Mouse (Mus musculus) MEL (cell line): ENCODE results near the gene Spata17. TPM values are rescaled to one million over a fixed set of nuclear protein-coding genes. Genes with fewer than 3 reads are reported as not detected.

Experiments
- DNase-seq: peaks from one replicate; pipeline ENCODE4 v3.0.0; 2011; ENCODE audit warnings: low read depth, low spot score
- H3K27ac ChIP-seq: 2 replicates; pipeline ENCODE4 v1.5.1; 2012; ENCODE audit warnings: low read depth, mild to moderate bottlenecking, control low read depth, low read length, moderate library complexity; ENCODE audit not compliant: control insufficient read depth
- H3K27me3 ChIP-seq, 2 experiments: fragments of 150-350 bp in 1 of 2; sonication (generic) in 1 of 2; 2 replicates each; pipeline ENCODE4 v1.6.1; 2012; ENCODE audit warnings: low read length in 2 of 2, mild to moderate bottlenecking in 2 of 2, improper control_type of control experiment in 1 of 2, moderate library complexity in 1 of 2; ENCODE audit not compliant: insufficient read depth in 2 of 2, control insufficient read depth in 1 of 2
- H3K36me3 ChIP-seq, 2 experiments: 2 replicates each; pipeline ENCODE4 v1.6.1; 2012 to 2014; ENCODE audit warnings: low read length in 2 of 2, improper control_type of control experiment in 1 of 2, inconsistent platforms in 1 of 2, mild to moderate bottlenecking in 1 of 2; ENCODE audit not compliant: insufficient read depth in 2 of 2, control insufficient read depth in 1 of 2
- H3K4me1 ChIP-seq, 2 experiments: fragments of 150-350 bp in 1 of 2; sonication (generic) in 1 of 2; 2 replicates each; pipeline ENCODE4 v1.6.1; 2012; ENCODE audit warnings: low read length in 2 of 2, improper control_type of control experiment in 1 of 2, mild to moderate bottlenecking in 1 of 2; ENCODE audit not compliant: insufficient read depth in 2 of 2, control insufficient read depth in 1 of 2
- H3K4me3 ChIP-seq, 2 experiments: fragments of 150-350 bp in 1 of 2; sonication (generic) in 1 of 2; 2 replicates each; pipeline ENCODE4 v1.5.1; 2012; ENCODE audit warnings: low read depth in 2 of 2, low read length in 2 of 2, mild to moderate bottlenecking in 2 of 2, moderate library complexity in 2 of 2, control low read depth in 1 of 2, improper control_type of control experiment in 1 of 2; ENCODE audit not compliant: control insufficient read depth in 1 of 2, insufficient read depth in 1 of 2
- H3K79me2 ChIP-seq: 2 replicates; pipeline ENCODE4 v1.6.1; 2012; ENCODE audit warnings: mild to moderate bottlenecking, low read length, moderate library complexity; ENCODE audit not compliant: control insufficient read depth, poor library complexity, insufficient read depth
- H3K9ac ChIP-seq: 2 replicates; pipeline ENCODE4 v1.6.1; 2012; ENCODE audit warnings: low read depth, mild to moderate bottlenecking, control low read depth, low read length, moderate library complexity; ENCODE audit not compliant: control insufficient read depth, poor library complexity, severe bottlenecking
- H3K9me3 ChIP-seq: fragments of 150-350 bp; sonication (generic); replicated peaks from 2 replicates; pipeline ENCODE4 v1.6.1; 2012; ENCODE audit warnings: mild to moderate bottlenecking, low read length, improper control_type of control experiment, moderate library complexity; ENCODE audit not compliant: insufficient read depth
- CTCF ChIP-seq, 3 experiments: IDR thresholded peaks in 2 of 3; conservative IDR thresholded peaks in 1 of 3; 2 replicates each; pipeline ENCODE4 v1.5.1; 2011 to 2012; ENCODE audit warnings: low read length in 3 of 3, low read depth in 2 of 3, mild to moderate bottlenecking in 2 of 3, improper control_type of control experiment in 1 of 3, inconsistent platforms in 1 of 3, mixed read lengths in 1 of 3, moderate library complexity in 1 of 3; ENCODE audit not compliant: control insufficient read depth in 1 of 3, insufficient read depth in 1 of 3, poor library complexity in 1 of 3, severe bottlenecking in 1 of 3
- EP300 ChIP-seq, 2 experiments: IDR thresholded peaks; 2 replicates each; pipeline ENCODE4 v1.6.1; 2011; ENCODE audit warnings: improper control_type of control experiment in 2 of 2, low read length in 2 of 2, low read depth in 1 of 2, mild to moderate bottlenecking in 1 of 2
- GABPA ChIP-seq: IDR thresholded peaks from 2 replicates; pipeline ENCODE4 v1.6.1; 2012; ENCODE audit warnings: low read depth, mild to moderate bottlenecking, inconsistent platforms, low read length, improper control_type of control experiment, moderate library complexity
- GATA1 ChIP-seq: IDR thresholded peaks from 2 replicates; pipeline ENCODE4 v1.6.1; 2011; ENCODE audit warnings: low read depth, low read length, improper control_type of control experiment
- JUND ChIP-seq: IDR thresholded peaks from 2 replicates; pipeline ENCODE4 v1.6.1; 2011; ENCODE audit warnings: low read depth, mild to moderate bottlenecking, improper control_type of control experiment, low read length
- KAT2A ChIP-seq: conservative IDR thresholded peaks from 2 replicates; pipeline ENCODE4 v1.6.1; 2012; ENCODE audit warnings: low read depth, low read length, improper control_type of control experiment, inconsistent platforms
- MAFK ChIP-seq: IDR thresholded peaks from 2 replicates; pipeline ENCODE4 v1.6.1; 2011; ENCODE audit warnings: low read depth, mild to moderate bottlenecking, low read length, improper control_type of control experiment, borderline replicate concordance
- MAZ ChIP-seq: IDR thresholded peaks from 2 replicates; pipeline ENCODE4 v1.6.1; 2012; ENCODE audit warnings: low read depth, mild to moderate bottlenecking, inconsistent platforms, low read length, improper control_type of control experiment
- MEF2A ChIP-seq: IDR thresholded peaks from 2 replicates; pipeline ENCODE4 v1.6.1; 2014; ENCODE audit warnings: low read depth, mild to moderate bottlenecking, inconsistent platforms, low read length, improper control_type of control experiment; ENCODE audit not compliant: poor library complexity, insufficient replicate concordance, severe bottlenecking; ENCODE audit errors: extremely low read depth
- MXI1 ChIP-seq: IDR thresholded peaks from 2 replicates; pipeline ENCODE4 v1.6.1; 2011; ENCODE audit warnings: mild to moderate bottlenecking, low read depth, low read length, improper control_type of control experiment
- NRF1 ChIP-seq: IDR thresholded peaks from 2 replicates; pipeline ENCODE4 v1.6.1; 2014; ENCODE audit warnings: low read depth, mild to moderate bottlenecking, inconsistent platforms, low read length, improper control_type of control experiment, moderate library complexity; ENCODE audit not compliant: poor library complexity, insufficient read depth, severe bottlenecking
- POLR2A ChIP-seq, 2 experiments: IDR thresholded peaks; 2 replicates each; pipeline ENCODE4 v1.6.1; 2011 to 2012; ENCODE audit warnings: low read length in 2 of 2, mild to moderate bottlenecking in 2 of 2, control low read depth in 1 of 2, improper control_type of control experiment in 1 of 2, low read depth in 1 of 2, moderate library complexity in 1 of 2; ENCODE audit not compliant: control insufficient read depth in 1 of 2, insufficient read depth in 1 of 2, poor library complexity in 1 of 2
- POLR2AphosphoS2 ChIP-seq: IDR thresholded peaks from 2 replicates; pipeline ENCODE4 v1.6.1; 2011; ENCODE audit warnings: low read length, improper control_type of control experiment
- TAL1 ChIP-seq: IDR thresholded peaks from 2 replicates; pipeline ENCODE4 v1.6.1; 2012; ENCODE audit warnings: mild to moderate bottlenecking, inconsistent platforms, low read length, moderate library complexity, mixed read lengths
- TBP ChIP-seq: IDR thresholded peaks from 2 replicates; pipeline ENCODE4 v1.8.0; 2011; ENCODE audit warnings: low read depth, low read length, improper control_type of control experiment
- TCF12 ChIP-seq: IDR thresholded peaks from 2 replicates; pipeline ENCODE4 v1.6.1; 2014; ENCODE audit warnings: low read depth, mild to moderate bottlenecking, inconsistent platforms, low read length, improper control_type of control experiment, moderate library complexity
- USF2 ChIP-seq, 2 experiments: IDR thresholded peaks; 2 replicates each; pipeline ENCODE4 v1.6.1; 2011 to 2012; ENCODE audit warnings: improper control_type of control experiment in 2 of 2, low read length in 2 of 2, borderline replicate concordance in 1 of 2, inconsistent platforms in 1 of 2, low read depth in 1 of 2, mild to moderate bottlenecking in 1 of 2; ENCODE audit not compliant: insufficient read depth in 1 of 2
- ZC3H11A ChIP-seq: IDR thresholded peaks from 2 replicates; pipeline ENCODE4 v1.6.1; 2012; ENCODE audit warnings: low read depth, mild to moderate bottlenecking, inconsistent platforms, low read length, improper control_type of control experiment
- ZNF384 ChIP-seq: IDR thresholded peaks from 2 replicates; pipeline ENCODE4 v1.6.1; 2012; ENCODE audit warnings: low read depth, mild to moderate bottlenecking, inconsistent platforms, low read length, improper control_type of control experiment
- polyA plus RNA-seq, 2 experiments: library from polyadenylated mRNA; stranded (reverse) in 1 of 2; unstranded in 1 of 2; fragments of >175 nt in 1 of 2; fragments of >200 nt in 1 of 2; gene quantifications; 2 replicates each; pipeline versions ENCODE4 v1.2.1 to v1.2.4; 2012; ENCODE audit warnings: low replicate concordance in 2 of 2, low read depth in 1 of 2; ENCODE audit not compliant: insufficient read length in 2 of 2, insufficient read depth in 1 of 2, missing spikeins in 1 of 2
- total RNA-seq: library from RNA; depleted of rRNA; stranded (reverse); fragments of 300-350 nt; gene quantifications from 2 replicates; pipeline ENCODE4 v1.2.3, GENCODE M21; 2012

The Spata17 gene
- total and polyA plus RNA-seq, 3 experiments = 0.13 TPM; not detected in 2

DNA sequence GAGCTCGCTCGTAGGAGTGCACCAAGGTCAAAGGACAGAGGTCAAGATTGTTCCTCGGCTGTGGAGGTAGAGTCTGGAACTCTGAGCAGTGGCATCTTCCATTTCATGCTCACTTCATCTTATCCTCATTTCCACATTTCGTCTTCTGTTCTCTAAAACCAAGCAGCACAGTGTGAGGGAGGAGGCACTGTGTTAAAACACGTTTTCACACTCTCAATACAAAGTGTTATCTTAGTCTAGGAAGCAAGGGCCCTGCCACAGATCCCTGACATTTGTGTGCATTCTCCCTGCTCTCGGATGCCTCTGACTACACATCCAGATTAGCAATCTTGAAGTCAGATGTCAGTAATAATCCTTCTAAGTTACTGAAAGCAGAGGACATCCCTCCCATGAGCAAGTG, 170.5 kb downstream of the Spata17 start:
- no peak for DNase-seq
- H3K27ac ChIP-seq = no peak overlapping the region
- TF ChIP-seq TBP = no peak
- no peak for TF ChIP-seq MAFK
- no peak for TF ChIP-seq MAZ
- TF ChIP-seq GABPA = no peak
- no peak for TF ChIP-seq ZC3H11A
- TF ChIP-seq TCF12 = no peak
- no peak for TF ChIP-seq ZNF384
- TF ChIP-seq JUND = no peak
- TF ChIP-seq, all 39 proteins: peak for 0
- H3K9ac ChIP-seq = no peak overlapping the region
- no peaks in the 10 kb centered on the region for H3K79me2 ChIP-seq
- H3K4me1 ChIP-seq = no peaks in the 10 kb centered on the region
- H3K9me3 ChIP-seq = no peaks in the 10 kb centered on the region
- H3K4me3 ChIP-seq = no peak overlapping the region
- H3K27me3 ChIP-seq = no peaks in the 10 kb centered on the region
- no peaks in the 10 kb centered on the region for H3K36me3 ChIP-seq

DNA sequence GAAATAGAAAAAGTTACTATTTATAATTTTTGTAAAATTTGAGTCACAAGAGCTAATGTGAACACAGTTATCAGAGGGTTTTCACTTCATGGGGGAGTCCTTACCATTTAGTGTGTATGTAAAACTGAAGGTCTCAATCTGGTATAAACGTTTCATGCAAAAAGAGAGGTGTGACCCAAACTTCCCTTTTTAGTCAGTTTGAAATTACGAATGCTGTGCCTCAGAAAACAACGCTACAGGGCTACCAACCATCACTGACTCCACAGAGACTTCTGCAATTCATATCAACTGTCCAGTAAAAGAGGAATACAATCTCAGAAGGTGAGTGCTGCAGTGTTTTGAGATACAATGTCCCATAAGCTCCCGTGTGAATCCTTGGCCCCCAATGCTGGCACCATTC, 175.5 kb downstream of the Spata17 start:
- no peak overlapping the region for H3K4me3 ChIP-seq
- TF ChIP-seq GATA1 = no peak
- no peak for TF ChIP-seq USF2 (IDR thresholded peaks at IDR 0.05; ENCODE audit: borderline replicate concordance in 1 of 2, insufficient read depth in 1 of 2, low read depth in 1 of 2, low read length in 2 of 2)
- TF ChIP-seq MXI1 = no peak
- TF ChIP-seq POLR2A (IDR thresholded peaks at IDR 0.05; ENCODE audit: control insufficient read depth in 1 of 2, insufficient read depth in 1 of 2, low read depth in 1 of 2, low read length in 2 of 2, poor library complexity in 1 of 2) = no peak
- no peak for TF ChIP-seq ZC3H11A
- TF ChIP-seq CTCF (IDR thresholded peaks at IDR 0.05 in 2 of 3, conservative IDR thresholded peaks at IDR 0.05 in 1 of 3; ENCODE audit: control insufficient read depth in 1 of 3, insufficient read depth in 1 of 3, low read depth in 2 of 3, low read length in 3 of 3, poor library complexity in 1 of 3, severe bottlenecking in 1 of 3) = no peak
- no peak for TF ChIP-seq TCF12
- TF ChIP-seq MEF2A = no peak
- no peak for TF ChIP-seq ZNF384
- TF ChIP-seq POLR2AphosphoS2 = no peak
- TF ChIP-seq NRF1 = no peak
- TF ChIP-seq TAL1 = no peak
- TF ChIP-seq EP300 (IDR thresholded peaks at IDR 0.05; ENCODE audit: low read depth in 1 of 2, low read length in 2 of 2) = no peak
- TF ChIP-seq KAT2A = no peak
- no peak for TF ChIP-seq JUND
- no peak overlapping the region for H3K27ac ChIP-seq
- no peak for DNase-seq
- H3K27me3 ChIP-seq = no peaks in the 10 kb centered on the region
- H3K36me3 ChIP-seq = no peaks in the 10 kb centered on the region
- H3K9ac ChIP-seq = no peak overlapping the region
- no peaks in the 10 kb centered on the region for H3K79me2 ChIP-seq
- H3K4me1 ChIP-seq = no peaks in the 10 kb centered on the region
- H3K9me3 ChIP-seq = no peaks in the 10 kb centered on the region
